Mouse (Mus musculus): Measurements from ENCODE around the gene Bscl2. TPM values are rescaled to one million over a fixed set of nuclear protein-coding genes. Genes with fewer than 3 reads are reported as not detected.

Bscl2 gene
- polyA plus RNA-seq, 1 experiment: 155 TPM

- Histone ChIP-seq H3K27me3 (ENCODE audit: control insufficient read depth, insufficient read depth, low read length) (no peaks in the 10 kb centered on the region), H3K4me1 (ENCODE audit: control insufficient read depth, insufficient read depth, low read length) (no peaks in the 10 kb centered on the region), H3K4me3 (replicated peaks; ENCODE audit: insufficient read depth, low read depth, low read length) (no peak overlapping the region), H3K27ac (ENCODE audit: insufficient read depth, low read length) (no peak overlapping the region)
- DNase-seq: peak; percentile 69 to 71
- TF ChIP-seq CTCF (IDR thresholded peaks at IDR 0.05; ENCODE audit: borderline replicate concordance, insufficient read depth, low read depth, low read length): peak; percentile 61; the same call in 1 of the 2 replicates
- TF ChIP-seq POLR2A (IDR thresholded peaks at IDR 0.05; ENCODE audit: borderline replicate concordance, insufficient read depth, low read length): no peak
- 38% methylated on average over 5 of the region's 5 CpGs for WGBS
These were observed 7.3 kb downstream of the Bscl2 start for GRCm38 (mm10) chr19:8844371-8845129.

DNA sequence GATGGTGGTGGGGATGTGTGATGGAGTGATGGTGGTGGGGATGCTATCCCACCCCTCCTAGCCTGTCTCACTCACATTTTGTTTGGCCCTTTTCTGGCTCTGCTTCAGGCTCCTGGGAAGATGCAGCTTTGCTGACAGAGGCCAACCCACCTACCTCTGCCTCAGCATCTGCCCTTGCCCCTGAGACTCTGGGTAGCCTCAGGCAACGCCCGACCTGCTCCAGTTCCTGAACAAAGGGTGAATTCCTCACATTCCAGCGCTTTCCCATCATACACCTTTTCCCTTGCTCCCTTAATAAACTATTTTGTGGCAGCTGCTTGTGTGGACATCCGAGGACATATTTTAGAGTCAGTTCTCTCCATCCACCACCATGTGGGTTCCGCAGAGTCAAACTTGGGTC is 11.1 kb downstream of the Bscl2 start:
- no peaks in the 10 kb centered on the region for H3K4me1 ChIP-seq (ENCODE audit: control insufficient read depth, insufficient read depth, low read length)
- H3K4me3 ChIP-seq (replicated peaks; ENCODE audit: insufficient read depth, low read depth, low read length): no peak overlapping the region
- H3K27me3 ChIP-seq (ENCODE audit: control insufficient read depth, insufficient read depth, low read length): no peaks in the 10 kb centered on the region
- no peak overlapping the region for H3K27ac ChIP-seq (ENCODE audit: insufficient read depth, low read length)
- WGBS: 88% methylated on average over 5 of the region's 5 CpGs
- TF ChIP-seq CTCF (IDR thresholded peaks at IDR 0.05; ENCODE audit: borderline replicate concordance, insufficient read depth, low read depth, low read length) (no peak), POLR2A (IDR thresholded peaks at IDR 0.05; ENCODE audit: borderline replicate concordance, insufficient read depth, low read length) (no peak)
- no peak for DNase-seq

- no peaks in the 10 kb centered on the region for H3K4me1 ChIP-seq (ENCODE audit: control insufficient read depth, insufficient read depth, low read length)
- H3K4me3 ChIP-seq (replicated peaks; ENCODE audit: insufficient read depth, low read depth, low read length): no peak within 1 kb of the TSS
- TF ChIP-seq POLR2A (IDR thresholded peaks at IDR 0.05; ENCODE audit: borderline replicate concordance, insufficient read depth, low read length) (no peak), CTCF (IDR thresholded peaks at IDR 0.05; ENCODE audit: borderline replicate concordance, insufficient read depth, low read depth, low read length) (no peak)
- WGBS: 12% methylated on average over 7 of the region's 7 CpGs
- no peak within 1 kb of the TSS for H3K27ac ChIP-seq (ENCODE audit: insufficient read depth, low read length)
- H3K27me3 ChIP-seq (ENCODE audit: control insufficient read depth, insufficient read depth, low read length): no peaks in the 10 kb centered on the region
- no peak for DNase-seq
These were observed 13.2 kb downstream of the Bscl2 start, which contains the start of gene Lrrn4cl for GRCm38 (mm10) chr19:8850402-8850901. TSS of gene Lrrn4cl (plus strand) at chr19:8850768.

DNA sequence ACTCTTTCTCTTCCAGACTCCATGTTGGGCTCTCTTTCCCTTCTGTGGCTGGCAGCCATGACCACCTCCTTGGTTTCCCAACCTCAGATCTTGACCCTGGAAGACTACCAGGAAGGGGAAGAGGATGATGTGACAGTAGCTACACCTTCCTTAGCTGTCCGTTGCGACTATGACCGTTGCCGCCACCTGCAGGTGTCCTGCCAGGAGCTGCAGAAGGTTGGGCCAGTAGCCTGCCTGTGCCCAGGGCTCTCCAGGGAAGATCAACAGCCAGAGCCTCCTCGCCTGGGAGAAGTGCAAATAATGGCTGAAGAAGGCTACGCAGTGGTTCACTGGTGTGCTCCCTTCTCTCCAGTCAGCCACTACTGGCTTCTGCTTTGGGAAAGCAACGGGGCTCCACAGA is 14.4 kb downstream of the Bscl2 start:
- 41% methylated on average over 7 of the region's 7 CpGs for WGBS
- Histone ChIP-seq H3K4me1 (ENCODE audit: control insufficient read depth, insufficient read depth, low read length) (no peaks in the 10 kb centered on the region), H3K4me3 (replicated peaks; ENCODE audit: insufficient read depth, low read depth, low read length) (no peak overlapping the region), H3K27me3 (ENCODE audit: control insufficient read depth, insufficient read depth, low read length) (no peaks in the 10 kb centered on the region), H3K27ac (ENCODE audit: insufficient read depth, low read length) (no peak overlapping the region)
- no peak for TF ChIP-seq CTCF (IDR thresholded peaks at IDR 0.05; ENCODE audit: borderline replicate concordance, insufficient read depth, low read depth, low read length)
- no peak for TF ChIP-seq POLR2A (IDR thresholded peaks at IDR 0.05; ENCODE audit: borderline replicate concordance, insufficient read depth, low read length)
- no peak for DNase-seq

- DNase-seq: no peak
These were observed 15.1 kb downstream of the Bscl2 start for GRCm38 (mm10) chr19:8852236-8852928.

DNA sequence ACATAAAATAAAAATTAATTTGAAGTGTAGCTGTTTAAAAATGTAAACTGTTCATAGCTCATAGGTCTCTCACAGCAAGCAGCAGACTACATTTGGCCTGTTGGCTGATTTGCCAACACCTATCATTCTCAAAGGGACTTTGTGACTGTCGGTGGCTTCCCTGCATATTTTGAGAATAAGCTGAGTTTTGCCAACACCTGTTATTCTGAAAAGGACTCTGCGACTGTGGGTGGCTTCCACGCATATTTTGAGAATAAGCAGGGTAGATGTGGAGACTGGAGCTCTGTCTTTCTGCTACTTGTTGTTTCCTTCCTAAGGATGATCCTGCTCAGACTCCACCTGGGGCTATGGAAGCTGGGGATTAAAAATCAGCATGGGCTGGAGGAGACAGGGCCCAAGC is 15.8 kb downstream of the Bscl2 start:
- TF ChIP-seq POLR2A (IDR thresholded peaks at IDR 0.05; ENCODE audit: borderline replicate concordance, insufficient read depth, low read length) (no peak), CTCF (IDR thresholded peaks at IDR 0.05; ENCODE audit: borderline replicate concordance, insufficient read depth, low read depth, low read length) (no peak)
- DNase-seq: no peak
- Histone ChIP-seq H3K4me3 (replicated peaks; ENCODE audit: insufficient read depth, low read depth, low read length) (no peak overlapping the region), H3K27me3 (ENCODE audit: control insufficient read depth, insufficient read depth, low read length) (no peaks in the 10 kb centered on the region), H3K4me1 (ENCODE audit: control insufficient read depth, insufficient read depth, low read length) (no peaks in the 10 kb centered on the region), H3K27ac (ENCODE audit: insufficient read depth, low read length) (no peak overlapping the region)
- WGBS: 46% methylated on average over 3 of the region's 3 CpGs

More at GRCm38 (mm10) chr19:8852236-8852928, 15.1 kb downstream of the Bscl2 start:
- no peak for TF ChIP-seq POLR2A (IDR thresholded peaks at IDR 0.05; ENCODE audit: borderline replicate concordance, insufficient read depth, low read length)
- no peak for TF ChIP-seq CTCF (IDR thresholded peaks at IDR 0.05; ENCODE audit: borderline replicate concordance, insufficient read depth, low read depth, low read length)
- 49% methylated on average over 10 of the region's 10 CpGs for WGBS
- Histone ChIP-seq H3K27ac (ENCODE audit: insufficient read depth, low read length) (no peak overlapping the region), H3K4me3 (replicated peaks; ENCODE audit: insufficient read depth, low read depth, low read length) (no peak overlapping the region), H3K27me3 (ENCODE audit: control insufficient read depth, insufficient read depth, low read length) (no peaks in the 10 kb centered on the region), H3K4me1 (ENCODE audit: control insufficient read depth, insufficient read depth, low read length) (no peaks in the 10 kb centered on the region)

DNA sequence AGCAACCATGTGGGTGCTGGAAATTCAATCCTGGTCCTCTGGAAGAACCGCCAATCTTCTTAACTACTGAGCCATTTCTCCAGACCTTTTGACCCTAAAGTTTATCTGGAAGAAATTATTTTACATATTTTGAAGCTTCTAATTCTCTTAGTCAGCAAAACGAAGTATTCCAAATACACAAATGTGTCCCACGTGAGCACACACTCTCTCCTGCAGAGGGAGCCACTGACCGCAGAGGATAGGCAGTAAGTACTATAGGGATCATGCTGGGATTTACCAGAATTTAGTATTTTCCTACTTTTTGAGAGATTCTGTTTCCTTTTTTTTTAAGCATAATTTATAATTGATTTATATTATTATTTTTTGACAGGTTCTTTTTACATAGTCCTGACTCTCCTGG is 20.4 kb downstream of the Bscl2 start:
- Histone ChIP-seq H3K4me3 (replicated peaks; ENCODE audit: insufficient read depth, low read depth, low read length) (no peak overlapping the region), H3K27me3 (ENCODE audit: control insufficient read depth, insufficient read depth, low read length) (no peaks in the 10 kb centered on the region), H3K27ac (ENCODE audit: insufficient read depth, low read length) (no peak overlapping the region), H3K4me1 (ENCODE audit: control insufficient read depth, insufficient read depth, low read length) (no peaks in the 10 kb centered on the region)
- 32% methylated on average over 4 of the region's 4 CpGs for WGBS
- DNase-seq: no peak
- TF ChIP-seq CTCF (IDR thresholded peaks at IDR 0.05; ENCODE audit: borderline replicate concordance, insufficient read depth, low read depth, low read length): peak; percentile 59; the same call in 1 of the 2 replicates
- TF ChIP-seq POLR2A (IDR thresholded peaks at IDR 0.05; ENCODE audit: borderline replicate concordance, insufficient read depth, low read length): no peak
